Mouse (Mus musculus) gastrocnemius, adult 8-10 months (tissue): ENCODE data around the gene Cluap1. TPM values are rescaled to one million over a fixed set of nuclear protein-coding genes. Genes with fewer than 3 reads are reported as not detected.
"Not testable (repeated sequence)": the region's sequence is repeated elsewhere in the genome, so short reads cannot be mapped to it uniquely, and the experiment has no call there.

Experiments used
- DNase-seq, 2 experiments: peaks; one replicate each; pipeline ENCODE4 v3.0.0; 2022; ENCODE audit warnings: low spot score in 2 of 2
- microRNA-seq: library from miRNA; unstranded; fragments of <30 nt; microRNA quantifications from one replicate; pipeline ENCODE4 v1.2.0, GENCODE M21; 2022
- total RNA-seq, 4 experiments: library from RNA; stranded (reverse); gene quantifications; 2 replicates each; pipeline ENCODE4 v1.2.4; 2022

The Cluap1 gene
- total RNA-seq, 4 experiments from 2014 or later = 5.9 to 8.3 (median 7.1) TPM

- DNase-seq = no peak
Measured at GRCm38 (mm10) chr16:3934091-3934490, 25.5 kb downstream of the Cluap1 start.

- DNase-seq = no peak
Measured at GRCm38 (mm10) chr16:3934701-3935100, 26.1 kb downstream of the Cluap1 start.

DNA sequence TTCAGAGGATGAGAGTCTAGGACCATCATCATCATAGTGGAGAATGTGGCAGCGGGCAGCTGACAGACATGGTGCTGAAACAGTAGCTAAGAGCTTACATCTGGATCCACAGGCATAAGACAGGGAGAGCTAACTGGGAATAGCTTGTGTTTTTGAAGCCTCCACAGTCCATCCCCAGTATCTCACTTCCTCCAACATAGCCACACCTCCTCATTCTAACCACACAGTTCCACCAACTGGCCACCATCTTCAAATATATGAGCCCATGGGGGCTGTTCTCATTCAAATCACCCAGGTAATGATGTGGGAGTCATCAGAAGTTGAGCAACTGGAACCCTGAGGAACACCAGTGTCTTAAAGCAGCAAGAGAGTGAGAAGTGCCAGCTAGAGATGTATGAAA is 42.5 kb downstream of the Cluap1 start:
- DNase-seq = no peak

GRCm38 (mm10) chr16:3956369-3956768 is 47.8 kb downstream of the Cluap1 start:
- peak; percentile 37 to 60 for DNase-seq

GRCm38 (mm10) chr16:3959261-3959660 is 50.7 kb downstream of the Cluap1 start:
- DNase-seq = no peak

GRCm38 (mm10) chr16:3964990-3965389 is 56.4 kb downstream of the Cluap1 start:
- DNase-seq = no peak

- no peak for DNase-seq
Measured at GRCm38 (mm10) chr16:3965534-3965933, 56.9 kb downstream of the Cluap1 start.

DNA sequence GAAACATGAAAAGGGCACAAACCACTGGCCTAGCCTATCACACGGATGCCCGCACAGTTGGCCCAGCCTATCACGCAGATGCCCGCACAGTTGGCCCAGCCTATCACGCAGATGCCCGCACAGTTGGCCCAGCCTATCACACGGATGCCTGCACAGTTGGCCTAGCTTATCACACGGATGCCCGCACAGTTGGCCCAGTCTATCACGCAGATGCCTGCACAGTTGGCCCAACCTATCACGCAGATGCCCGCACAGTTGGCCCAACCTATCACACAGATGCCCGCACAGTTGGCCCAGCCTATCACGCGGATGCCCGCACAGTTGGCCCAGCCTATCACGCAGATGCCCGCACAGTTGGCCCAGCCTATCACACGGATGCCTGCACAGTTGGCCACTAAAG is 65.9 kb downstream of the Cluap1 start:
- not testable (repeated sequence) for DNase-seq

GRCm38 (mm10) chr16:3975658-3976057 is 67.1 kb downstream of the Cluap1 start:
- DNase-seq = no peak

- DNase-seq = no peak
Measured at GRCm38 (mm10) chr16:3976251-3976671, 67.7 kb downstream of the Cluap1 start, which contains the start of gene Nlrc3. TSS of gene Nlrc3 (minus strand) at chr16:3976632.

GRCm38 (mm10) chr16:3976712-3977111 is 68.1 kb downstream of the Cluap1 start:
- DNase-seq = no peak

- DNase-seq = no peak
Measured at GRCm38 (mm10) chr16:3982173-3982572, 73.6 kb downstream of the Cluap1 start.

DNA sequence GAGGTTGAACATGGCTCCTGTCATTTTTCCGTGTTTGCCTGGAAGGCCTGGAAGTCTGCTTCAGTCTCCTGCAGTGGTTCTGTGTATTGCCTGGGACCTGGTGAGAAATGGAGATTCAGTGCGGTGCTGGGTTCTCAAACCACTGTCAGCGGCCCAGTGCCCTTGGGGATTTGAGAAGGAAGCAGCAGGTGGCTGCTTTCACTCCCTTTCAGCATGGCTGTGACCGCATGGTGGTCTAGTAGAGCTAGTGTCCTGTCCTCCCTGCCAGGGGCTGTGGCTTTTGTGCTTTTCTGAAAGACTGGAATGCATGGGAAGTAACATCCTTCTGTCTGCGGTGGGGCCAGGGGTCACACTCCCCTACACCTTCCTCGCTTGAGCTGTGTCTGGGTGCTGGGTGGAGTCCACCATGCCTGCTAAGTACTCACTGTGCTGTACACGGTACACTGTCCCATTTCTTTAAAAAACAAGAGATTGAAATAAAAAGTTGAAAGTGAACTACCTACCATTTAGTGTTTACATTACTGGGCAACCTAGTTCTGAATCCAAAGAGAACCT is 74.6 kb downstream of the Cluap1 start:
- no peak for DNase-seq

GRCm38 (mm10) chr16:3988410-3988809 is 79.8 kb downstream of the Cluap1 start:
- DNase-seq = no peak

Small RNAs within 50 kb of the gene (microRNA-seq; reads per million reads assigned to microRNA genes)
- gene Gm23493 = not detected

Other genes starting within 250 kb of the Cluap1 start
- not detected for gene Mefv, start 190.7 kb upstream of the Cluap1 start, total RNA-seq
- gene Zfp263, start 164.7 kb upstream of the Cluap1 start, total RNA-seq = 1 to 10 TPM; 6.1 to 7.0 (median 6.4) TPM
- not detected for gene Olfr15, start 77.9 kb upstream of the Cluap1 start, total RNA-seq
- gene Zfp174, start 61.5 kb upstream of the Cluap1 start, total RNA-seq = 1 to 10 TPM; 1.5 to 2.0 (median 1.7) TPM
- gene Naa60, start 36.4 kb upstream of the Cluap1 start, total RNA-seq = 10 to 100 TPM; 35.2 to 54.2 (median 42.0) TPM
- gene Zfp597, start 24.2 kb upstream of the Cluap1 start, total RNA-seq = 1 to 10 TPM; 6.5 to 9.3 (median 7.1) TPM
- under 1 TPM in 1 of 4 experiments, not detected in 3; 0.65 TPM for gene Gm20695, start 24.2 kb upstream of the Cluap1 start, total RNA-seq
- gene 1700037C18Rik, start 112 bp upstream of the Cluap1 start, total RNA-seq = 1 to 10 TPM; 2.4 to 3.0 (median 2.6) TPM
- gene Nlrc3, start 67.8 kb downstream of the Cluap1 start, total RNA-seq = 1 to 10 TPM; 1.6 to 2.3 (median 1.9) TPM
- gene Slx4, start 95.0 kb downstream of the Cluap1 start, total RNA-seq = 1 to 10 TPM; 6.1 to 8.8 (median 7.7) TPM
- under 1 TPM in 2 of 4 experiments, not detected in 2; 0.44 to 0.52 TPM for gene Dnase1, start 128.1 kb downstream of the Cluap1 start, total RNA-seq
- gene Trap1, start 169.0 kb downstream of the Cluap1 start, total RNA-seq = 100 to 1,000 TPM; 117 to 132 (median 130) TPM